Mouse (Mus musculus): ENCODE results near the gene Ninl. TPM values are rescaled to one million over a fixed set of nuclear protein-coding genes. Genes with fewer than 3 reads are reported as not detected.
"Not testable (repeated sequence)": the region's sequence is repeated elsewhere in the genome, so short reads cannot be mapped to it uniquely, and the experiment has no call there.

The Ninl gene
- polyA plus RNA-seq, 1 experiment: 9.3 TPM

GRCm38 (mm10) chr2:150963246-150963645 lies 75.9 kb downstream of the Ninl start:
- no peaks in the 10 kb centered on the region for H3K9me3 ChIP-seq
- TF ChIP-seq GATA1 (IDR thresholded peaks at IDR 0.05; ENCODE audit: borderline replicate concordance, low read length) (no peak), FLI1 (IDR thresholded peaks at IDR 0.05; ENCODE audit: low read length) (no peak)
- H3K36me3 ChIP-seq (replicated peaks; ENCODE audit: low read length): peaks cover 93% of the 10 kb centered on the region
- H3K27me3 ChIP-seq (replicated peaks): no peaks in the 10 kb centered on the region
- H3K4me3 ChIP-seq (replicated peaks): no peak overlapping the region
- peaks cover 66% of the 10 kb centered on the region for H3K4me1 ChIP-seq

GRCm38 (mm10) chr2:150959521-150959920 lies 79.7 kb downstream of the Ninl start:
- Histone ChIP-seq H3K9me3 (no peaks in the 10 kb centered on the region), H3K4me1 (peaks cover 43% of the 10 kb centered on the region), H3K27me3 (replicated peaks) (no peaks in the 10 kb centered on the region), H3K36me3 (replicated peaks; ENCODE audit: low read length) (peaks cover 92% of the 10 kb centered on the region), H3K4me3 (replicated peaks) (no peak overlapping the region)
- no peak for TF ChIP-seq GATA1 (IDR thresholded peaks at IDR 0.05; ENCODE audit: borderline replicate concordance, low read length)
- TF ChIP-seq FLI1 (IDR thresholded peaks at IDR 0.05; ENCODE audit: low read length): no peak

- no peak overlapping the region for H3K4me3 ChIP-seq (replicated peaks)
- H3K36me3 ChIP-seq (replicated peaks; ENCODE audit: low read length): peaks cover 95% of the 10 kb centered on the region
- TF ChIP-seq GATA1 (IDR thresholded peaks at IDR 0.05; ENCODE audit: borderline replicate concordance, low read length): no peak
- no peak for TF ChIP-seq FLI1 (IDR thresholded peaks at IDR 0.05; ENCODE audit: low read length)
These were observed 83.3 kb downstream of the Ninl start for GRCm38 (mm10) chr2:150955859-150956258.

GRCm38 (mm10) chr2:150951201-150951600 lies 88.0 kb downstream of the Ninl start:
- H3K9me3 ChIP-seq: no peaks in the 10 kb centered on the region
- H3K36me3 ChIP-seq (replicated peaks; ENCODE audit: low read length): peaks cover 87% of the 10 kb centered on the region
- H3K27me3 ChIP-seq (replicated peaks): no peaks in the 10 kb centered on the region
- TF ChIP-seq FLI1 (IDR thresholded peaks at IDR 0.05; ENCODE audit: low read length): no peak
- no peak for TF ChIP-seq GATA1 (IDR thresholded peaks at IDR 0.05; ENCODE audit: borderline replicate concordance, low read length)
- H3K4me1 ChIP-seq: peaks cover 12% of the 10 kb centered on the region
- H3K4me3 ChIP-seq (replicated peaks): no peak overlapping the region

More at GRCm38 (mm10) chr2:150955859-150956258, 83.3 kb downstream of the Ninl start:
- Histone ChIP-seq H3K9me3 (no peaks in the 10 kb centered on the region), H3K4me1 (peaks cover 23% of the 10 kb centered on the region), H3K27me3 (replicated peaks) (no peaks in the 10 kb centered on the region)

GRCm38 (mm10) chr2:150950056-150950455 lies 89.1 kb downstream of the Ninl start:
- Histone ChIP-seq H3K9me3 (no peaks in the 10 kb centered on the region), H3K4me3 (replicated peaks) (no peak overlapping the region), H3K4me1 (peaks cover 14% of the 10 kb centered on the region), H3K27me3 (replicated peaks) (no peaks in the 10 kb centered on the region), H3K36me3 (replicated peaks; ENCODE audit: low read length) (peaks cover 86% of the 10 kb centered on the region)
- no peak for TF ChIP-seq GATA1 (IDR thresholded peaks at IDR 0.05; ENCODE audit: borderline replicate concordance, low read length)
- TF ChIP-seq FLI1 (IDR thresholded peaks at IDR 0.05; ENCODE audit: low read length): no peak

- peaks cover 18% of the 10 kb centered on the region for H3K4me1 ChIP-seq
- H3K27me3 ChIP-seq (replicated peaks): no peaks in the 10 kb centered on the region
- no peak for TF ChIP-seq FLI1 (IDR thresholded peaks at IDR 0.05; ENCODE audit: low read length)
- TF ChIP-seq GATA1 (IDR thresholded peaks at IDR 0.05; ENCODE audit: borderline replicate concordance, low read length): no peak
- no peak overlapping the region for H3K4me3 ChIP-seq (replicated peaks)
- no peaks in the 10 kb centered on the region for H3K9me3 ChIP-seq
- peaks cover 86% of the 10 kb centered on the region for H3K36me3 ChIP-seq (replicated peaks; ENCODE audit: low read length)
These were observed 89.5 kb downstream of the Ninl start for GRCm38 (mm10) chr2:150949652-150950051.

- Histone ChIP-seq H3K4me1 (peaks cover 21% of the 10 kb centered on the region), H3K4me3 (replicated peaks) (no peak overlapping the region), H3K27me3 (replicated peaks) (no peaks in the 10 kb centered on the region), H3K36me3 (replicated peaks; ENCODE audit: low read length) (peaks cover 87% of the 10 kb centered on the region), H3K9me3 (no peaks in the 10 kb centered on the region)
- TF ChIP-seq FLI1 (IDR thresholded peaks at IDR 0.05; ENCODE audit: low read length) (no peak), GATA1 (IDR thresholded peaks at IDR 0.05; ENCODE audit: borderline replicate concordance, low read length) (no peak)
These were observed 90.4 kb downstream of the Ninl start for GRCm38 (mm10) chr2:150948786-150949185.

GRCm38 (mm10) chr2:150947880-150948611 lies 91.1 kb downstream of the Ninl start:
- H3K4me3 ChIP-seq (replicated peaks); H3K27me3 ChIP-seq (replicated peaks); H3K9me3 ChIP-seq: not testable (repeated sequence)
- peaks cover 28% of the 10 kb centered on the region for H3K4me1 ChIP-seq
- peaks cover 89% of the 10 kb centered on the region for H3K36me3 ChIP-seq (replicated peaks; ENCODE audit: low read length)

GRCm38 (mm10) chr2:150947341-150947740 lies 91.8 kb downstream of the Ninl start:
- Histone ChIP-seq H3K36me3 (replicated peaks; ENCODE audit: low read length) (peaks cover 89% of the 10 kb centered on the region), H3K4me1 (peaks cover 35% of the 10 kb centered on the region)
- not testable (repeated sequence) for H3K9me3 ChIP-seq; H3K27me3 ChIP-seq (replicated peaks); H3K4me3 ChIP-seq (replicated peaks)

- TF ChIP-seq GATA1 (IDR thresholded peaks at IDR 0.05; ENCODE audit: borderline replicate concordance, low read length): no peak
- no peak for TF ChIP-seq FLI1 (IDR thresholded peaks at IDR 0.05; ENCODE audit: low read length)
- Histone ChIP-seq H3K4me1 (peaks cover 33% of the 10 kb centered on the region), H3K27me3 (replicated peaks) (no peaks in the 10 kb centered on the region), H3K36me3 (replicated peaks; ENCODE audit: low read length) (peaks cover 84% of the 10 kb centered on the region), H3K4me3 (replicated peaks) (no peak overlapping the region), H3K9me3 (no peaks in the 10 kb centered on the region)
These were observed 95.2 kb downstream of the Ninl start for GRCm38 (mm10) chr2:150944017-150944416.

GRCm38 (mm10) chr2:150934659-150935058 lies 104.5 kb downstream of the Ninl start:
- H3K9me3 ChIP-seq: no peaks in the 10 kb centered on the region
- H3K4me1 ChIP-seq: peaks cover 50% of the 10 kb centered on the region
- no peaks in the 10 kb centered on the region for H3K27me3 ChIP-seq (replicated peaks)
- H3K4me3 ChIP-seq (replicated peaks): no peak overlapping the region
- H3K36me3 ChIP-seq (replicated peaks; ENCODE audit: low read length): peaks cover 81% of the 10 kb centered on the region
- TF ChIP-seq GATA1 (IDR thresholded peaks at IDR 0.05; ENCODE audit: borderline replicate concordance, low read length): no peak
- TF ChIP-seq FLI1 (IDR thresholded peaks at IDR 0.05; ENCODE audit: low read length): no peak

Data from megakaryocyte, embryonic 14.5 days (primary cell).